In genomic region chr11:69072666-69073064, GRCm38 (mm10) we compare ENCODE assay signal across 9 mouse cellular contexts. TPM values are rescaled to one million over a fixed set of nuclear protein-coding genes. Genes with fewer than 3 reads are reported as not detected.
A peak's percentile ranks its signal among the peaks of the same experiment; 100 is the strongest.
DNase-seq lines count a peak whose midpoint lies in the region; ATAC-seq and TF ChIP-seq lines count a peak whose summit lies in the region.
"Had no signal": no experiment of that assay in that cellular context is flagged by ENCODE, and none has a peak within 500 bp of the region (broad histone marks: within the 10 kb centered on the region; RNA-seq: fewer than 3 reads in every experiment).

No protein-coding gene starts in this region.

- H3K36me3 ChIP-seq in ES-E14 (ENCODE audit: control insufficient read depth, insufficient read depth, low read length, poor library complexity, severe bottlenecking), result no peaks in the 10 kb centered on the region
- no peaks in the 10 kb centered on the region for H3K36me3 ChIP-seq in heart, postnatal 0 days (replicated peaks; ENCODE audit: control insufficient read depth, insufficient read depth, low read length)
- no peaks in the 10 kb centered on the region for H3K36me3 ChIP-seq in liver, postnatal 0 days (replicated peaks; ENCODE audit: insufficient read depth, low read length)

- in situ Hi-C loops in ES-E14 (cut with MboI; ENCODE audit: low sequenced_read_pairs in 2 of 2, unreplicated experiment in 2 of 2), result no loop called here

- TF ChIP-seq CTCF in heart, postnatal 0 days (IDR thresholded peaks at IDR 0.05; ENCODE audit: low read depth), result no peak
- TF ChIP-seq CTCF in liver, postnatal 0 days (IDR thresholded peaks at IDR 0.05; ENCODE audit: low read depth), result no peak

- H3K4me1 ChIP-seq in ES-E14 (ENCODE audit: control insufficient read depth in 2 of 2, insufficient read depth in 2 of 2, low read length in 2 of 2, poor library complexity in 1 of 2), result peaks cover 0 to 11% of the 10 kb centered on the region in 2 experiments; a peak in 2 of 4 replicates
- H3K4me1 ChIP-seq in heart, postnatal 0 days (ENCODE audit: control insufficient read depth, insufficient read depth), result peaks cover 16% of the 10 kb centered on the region
- peaks cover 33% of the 10 kb centered on the region for H3K4me1 ChIP-seq in liver, postnatal 0 days (ENCODE audit: insufficient read depth)

- no peaks in the 10 kb centered on the region for H3K27me3 ChIP-seq in heart, postnatal 0 days (ENCODE audit: control insufficient read depth, insufficient read depth, low read length)
- no peaks in the 10 kb centered on the region for H3K27me3 ChIP-seq in liver, postnatal 0 days (ENCODE audit: insufficient read depth, low read length)

- peak overlapping the region; percentile 53; the same call in 1 of the 2 replicates for H3K9ac ChIP-seq in ES-E14 (ENCODE audit: insufficient read depth, low read depth, low read length, poor library complexity, severe bottlenecking)
- H3K9ac ChIP-seq in heart, postnatal 0 days (replicated peaks; ENCODE audit: low read depth, low read length), result peak overlapping the region; percentile 68; the same call in 1 of the 2 replicates
- H3K9ac ChIP-seq in liver, postnatal 0 days (replicated peaks), result peak overlapping the region; percentile 78

- peak overlapping the region; percentile 38; the same call in 1 of the 2 replicates for H3K27ac ChIP-seq in ES-E14 (ENCODE audit: insufficient read depth, low read depth, low read length, poor library complexity, severe bottlenecking)
- H3K27ac ChIP-seq in heart, postnatal 0 days (ENCODE audit: low read depth), result peak overlapping the region; percentile 93
- H3K27ac ChIP-seq in liver, postnatal 0 days (ENCODE audit: low read depth), result peak overlapping the region; percentile 79

- no peaks in the 10 kb centered on the region for H3K9me3 ChIP-seq in ES-E14 (ENCODE audit: control insufficient read depth, insufficient read depth, low read depth, low read length)
- H3K9me3 ChIP-seq in heart, postnatal 0 days (replicated peaks; ENCODE audit: control insufficient read depth, low read length), result no peaks in the 10 kb centered on the region
- no peaks in the 10 kb centered on the region for H3K9me3 ChIP-seq in liver, postnatal 0 days (ENCODE audit: low read length)

- H3K4me3 ChIP-seq in ES-E14 (ENCODE audit: insufficient read depth in 1 of 2, low read depth in 1 of 2, low read length in 2 of 2, poor library complexity in 1 of 2, severe bottlenecking in 1 of 2), result peak overlapping the region; percentile 1 to 19; a peak in 3 of 4 replicates
- peak overlapping the region; percentile 33 for H3K4me3 ChIP-seq in heart, postnatal 0 days (ENCODE audit: low read depth, low read length)
- H3K4me3 ChIP-seq in liver, postnatal 0 days (ENCODE audit: low read depth, low read length), result peak overlapping the region; percentile 27

- peak; percentile 86 for DNase-seq in heart, adult 11 months
- DNase-seq in heart, adult 8-10 months (ENCODE audit: low spot score), result no peak
- no peak for DNase-seq in ES-E14 (ENCODE audit: low read depth, low spot score)
- no peak for DNase-seq in heart, postnatal 0 days (ENCODE audit: low spot score)
- no peak for DNase-seq in liver, postnatal 0 days
- no peak for DNase-seq in layer of hippocampus, adult 8-10 months (ENCODE audit: low spot score in 2 of 2)
- no peak for DNase-seq in cerebellum, adult 8-10 months
- DNase-seq in cerebellum, adult 11-12 months, result no peak

- 11% methylated on average over 9 of the region's 9 CpGs for WGBS in heart, postnatal 0 days
- 17% methylated on average over 9 of the region's 9 CpGs for WGBS in liver, postnatal 0 days (ENCODE audit: insufficient replicate concordance)

- no peak for ATAC-seq in heart, postnatal 0 days (ENCODE audit: insufficient read depth, low read depth)
- no peak for ATAC-seq in liver, postnatal 0 days

- peak overlapping the region; percentile 58 for H3K4me2 ChIP-seq in heart, postnatal 0 days (ENCODE audit: low read depth, low read length)
- H3K4me2 ChIP-seq in liver, postnatal 0 days (ENCODE audit: low read depth, low read length), result peak overlapping the region; percentile 72

- TF ChIP-seq EP300 in heart, postnatal 0 days (IDR thresholded peaks at IDR 0.05; ENCODE audit: low read depth), result no peak; the same call in 1 of the 2 replicates
- no peak for TF ChIP-seq EP300 in liver, postnatal 0 days (IDR thresholded peaks at IDR 0.05; ENCODE audit: low read depth)

TF ChIP-seq in ES-E14, 5 proteins besides CTCF, POLR2A, EP300 and RAD21:
- TF ChIP-seq CHD2 (IDR thresholded peaks at IDR 0.05; ENCODE audit: low read depth, low read length) (no peak), ZC3H11A (IDR thresholded peaks at IDR 0.05; ENCODE audit: borderline replicate concordance, low read depth, low read length) (no peak), HCFC1 (IDR thresholded peaks at IDR 0.05; ENCODE audit: borderline replicate concordance, insufficient read depth, low read length) (no peak), ZNF384 (IDR thresholded peaks at IDR 0.05; ENCODE audit: low read depth, low read length) (no peak), MAFK (IDR thresholded peaks at IDR 0.05; ENCODE audit: insufficient read depth, low read depth, low read length) (no peak)

RNA-seq across cellular contexts. Expression of gene Tmem107, which starts 2.1 kb away (rescaled TPM):
- 1 to 10 TPM; 6.3 to 8.4 (median 7.5) TPM for total RNA-seq in heart, adult 8-10 months (2022)
- total RNA-seq in ES-E14 (2012; rRNA removed), result 38.6 and 38.8 TPM in 2 replicates
- total RNA-seq in heart, postnatal 0 days (2014; rRNA removed; ENCODE audit: low replicate concordance), result 10.9 and 25.5 TPM in 2 replicates
- polyA plus RNA-seq in heart, postnatal 0 days (2015; fragmentation: Nextera tagmentation; extraction: Ambion mirVana), result 18.3 and 24.3 TPM in 2 replicates
- 12.5 and 13.0 TPM in 2 replicates for polyA plus RNA-seq in liver, postnatal 0 days (2015; fragmentation: Nextera tagmentation; extraction: Ambion mirVana)
- 10 to 100 TPM; 14.8 to 21.0 (median 19.0) TPM for total RNA-seq in layer of hippocampus, adult 8-10 months (2022)

RNA-seq across cellular contexts. Expression of gene Borcs6, which starts 13.1 kb away (rescaled TPM):
- 10 to 100 TPM; 16.1 to 18.7 (median 17.1) TPM for total RNA-seq in heart, adult 8-10 months (2022)
- total RNA-seq in ES-E14 (2012; rRNA removed), result 4.5 and 6.2 TPM in 2 replicates
- total RNA-seq in heart, postnatal 0 days (2014; rRNA removed; ENCODE audit: low replicate concordance), result 21.3 and 24.1 TPM in 2 replicates
- polyA plus RNA-seq in heart, postnatal 0 days (2015; fragmentation: Nextera tagmentation; extraction: Ambion mirVana), result 12.1 and 13.0 TPM in 2 replicates
- polyA plus RNA-seq in liver, postnatal 0 days (2015; fragmentation: Nextera tagmentation; extraction: Ambion mirVana), result 5.4 and 6.6 TPM in 2 replicates
- 10 to 100 TPM; 30.8 to 33.3 (median 31.5) TPM for total RNA-seq in layer of hippocampus, adult 8-10 months (2022)

RNA-seq across cellular contexts. Expression of gene Vamp2, which starts 15.6 kb away (rescaled TPM):
- total RNA-seq in heart, adult 8-10 months (2022), result 10 to 100 TPM; 57.1 to 72.2 (median 68.6) TPM
- total RNA-seq in ES-E14 (2012; rRNA removed), result 7.1 and 9.0 TPM in 2 replicates
- total RNA-seq in heart, postnatal 0 days (2014; rRNA removed; ENCODE audit: low replicate concordance), result 25.2 and 27.9 TPM in 2 replicates
- polyA plus RNA-seq in heart, postnatal 0 days (2015; fragmentation: Nextera tagmentation; extraction: Ambion mirVana), result 59.2 and 62.1 TPM in 2 replicates
- polyA plus RNA-seq in liver, postnatal 0 days (2015; fragmentation: Nextera tagmentation; extraction: Ambion mirVana), result 13.6 and 14.2 TPM in 2 replicates
- total RNA-seq in layer of hippocampus, adult 8-10 months (2022), result 100 to 1,000 TPM; 926 to 962 (median 934) TPM

RNA-seq across cellular contexts. Expression of gene Per1, which starts 22.4 kb away (rescaled TPM):
- 10 to 100 TPM; 33.3 to 81.2 (median 48.5) TPM for total RNA-seq in heart, adult 8-10 months (2022)
- total RNA-seq in ES-E14 (2012; rRNA removed), result 6.0 and 8.6 TPM in 2 replicates
- total RNA-seq in heart, postnatal 0 days (2014; rRNA removed; ENCODE audit: low replicate concordance), result 76.8 and 93.5 TPM in 2 replicates
- 8.1 and 9.7 TPM in 2 replicates for polyA plus RNA-seq in heart, postnatal 0 days (2015; fragmentation: Nextera tagmentation; extraction: Ambion mirVana)
- polyA plus RNA-seq in liver, postnatal 0 days (2015; fragmentation: Nextera tagmentation; extraction: Ambion mirVana), result 3.0 and 8.2 TPM in 2 replicates
- total RNA-seq in layer of hippocampus, adult 8-10 months (2022), result 100 to 1,000 TPM in 2 of 4 experiments, 10 to 100 TPM in 2; 91.2 to 107 (median 97.7) TPM

RNA-seq across cellular contexts. Expression of gene Aurkb, which starts 27.2 kb away (rescaled TPM):
- under 1 TPM in 2 of 4 experiments, not detected in 2; 0.33 to 0.75 TPM for total RNA-seq in heart, adult 8-10 months (2022)
- 71.7 and 81.1 TPM in 2 replicates for total RNA-seq in ES-E14 (2012; rRNA removed)
- total RNA-seq in heart, postnatal 0 days (2014; rRNA removed; ENCODE audit: low replicate concordance), result 21.4 and 54.6 TPM in 2 replicates
- polyA plus RNA-seq in heart, postnatal 0 days (2015; fragmentation: Nextera tagmentation; extraction: Ambion mirVana), result 19.5 and 19.9 TPM in 2 replicates
- polyA plus RNA-seq in liver, postnatal 0 days (2015; fragmentation: Nextera tagmentation; extraction: Ambion mirVana), result 41.3 and 45.9 TPM in 2 replicates
- total RNA-seq in layer of hippocampus, adult 8-10 months (2022), result 1 to 10 TPM in 2 of 4 experiments, under 1 TPM in 2; 0.52 to 1.6 (median 0.88) TPM
- total RNA-seq: gastrocnemius, adult 18-20 months had no signal

Comparison
In these comparisons a context has a peak if more than half of its experiments do, and no peak if none do; other contexts are left out.
1. H3K27ac ChIP-seq: peak in every context shown above with its lines; median percentile 93 in heart, postnatal 0 days; 79 in liver, postnatal 0 days; 38 in ES-E14.
2. RNA of gene Vamp2, which starts 15.6 kb away (total RNA-seq): 926 to 962 TPM in layer of hippocampus, adult 8-10 months; 57.1 to 72.2 TPM in heart, adult 8-10 months, 25.2 to 27.9 TPM in heart, postnatal 0 days and 7.1 to 9.0 TPM in ES-E14; every median in the first group is over 10 times any median in the second.
3. Peak in every context shown above with its lines, with median percentiles within 50 percentile points of each other: H3K4me3 ChIP-seq and H3K9ac ChIP-seq.